Mouse (Mus musculus): ENCODE measurements around the gene Zfp84. TPM values are rescaled to one million over a fixed set of nuclear protein-coding genes. Genes with fewer than 3 reads are reported as not detected.
"Not testable (repeated sequence)": the region's sequence is repeated elsewhere in the genome, so short reads cannot be mapped to it uniquely, and the experiment has no call there.

Zfp84 gene
- 15.7 and 17.0 TPM in 2 replicates for polyA plus RNA-seq (2014; fragmentation: Nextera tagmentation; extraction: Ambion mirVana)

- DNase-seq (ENCODE audit: low spot score): peak; percentile 97
- under 1% methylated on average over 32 of the region's 32 CpGs for WGBS
Measured at GRCm38 (mm10) chr7:29768090-29768900, at the start of gene Zfp84. TSS of gene Zfp84 (plus strand) at chr7:29768552.

GRCm38 (mm10) chr7:29725461-29726142, 42.8 kb upstream of the Zfp84 start:
- not testable (repeated sequence) for H3K27me3 ChIP-seq (replicated peaks; ENCODE audit: control insufficient read depth, insufficient read depth, low read length); H3K9ac ChIP-seq (ENCODE audit: low read depth, low read length); H3K27ac ChIP-seq (replicated peaks; ENCODE audit: low read depth, low read length); ATAC-seq (ENCODE audit: low read depth); H3K4me2 ChIP-seq (ENCODE audit: low read depth, low read length); H3K36me3 ChIP-seq (ENCODE audit: control insufficient read depth, insufficient read depth, low read length); H3K4me1 ChIP-seq (ENCODE audit: control insufficient read depth, insufficient read depth, low read length); H3K4me3 ChIP-seq (ENCODE audit: low read depth, low read length); H3K9me3 ChIP-seq (ENCODE audit: control insufficient read depth, low read length)
- WGBS: 23% methylated on average over 16 of the region's 17 CpGs
- DNase-seq (ENCODE audit: low spot score): peak; percentile 13

More at GRCm38 (mm10) chr7:29768090-29768900, at the start of gene Zfp84:
- Histone ChIP-seq H3K4me3 (ENCODE audit: low read depth, low read length) (peak within 1 kb of the TSS; percentile 72), H3K27ac (replicated peaks; ENCODE audit: low read depth, low read length) (peak within 1 kb of the TSS; percentile 89), H3K4me1 (ENCODE audit: control insufficient read depth, insufficient read depth, low read length) (peaks cover 5% of the 10 kb centered on the region; the same call in 1 of the 2 replicates), H3K4me2 (ENCODE audit: low read depth, low read length) (peak within 1 kb of the TSS; percentile 76), H3K9me3 (ENCODE audit: control insufficient read depth, low read length) (no peaks in the 10 kb centered on the region), H3K27me3 (replicated peaks; ENCODE audit: control insufficient read depth, insufficient read depth, low read length) (no peaks in the 10 kb centered on the region), H3K9ac (ENCODE audit: low read depth, low read length) (peak within 1 kb of the TSS; percentile 74), H3K36me3 (ENCODE audit: control insufficient read depth, insufficient read depth, low read length) (peaks cover 15% of the 10 kb centered on the region)
- peak; percentile 97 for ATAC-seq (ENCODE audit: low read depth)

GRCm38 (mm10) chr7:29726860-29727259, 41.5 kb upstream of the Zfp84 start, which contains the start of gene Catsperg2:
TSS of gene Catsperg2 (minus strand) at chr7:29727032.
- not testable (repeated sequence) for H3K4me2 ChIP-seq (ENCODE audit: low read depth, low read length); H3K27me3 ChIP-seq (replicated peaks; ENCODE audit: control insufficient read depth, insufficient read depth, low read length); ATAC-seq (ENCODE audit: low read depth); H3K27ac ChIP-seq (replicated peaks; ENCODE audit: low read depth, low read length); DNase-seq (ENCODE audit: low spot score); H3K4me3 ChIP-seq (ENCODE audit: low read depth, low read length); H3K9me3 ChIP-seq (ENCODE audit: control insufficient read depth, low read length); H3K9ac ChIP-seq (ENCODE audit: low read depth, low read length); H3K36me3 ChIP-seq (ENCODE audit: control insufficient read depth, insufficient read depth, low read length); H3K4me1 ChIP-seq (ENCODE audit: control insufficient read depth, insufficient read depth, low read length)
- 58% methylated on average over 11 of the region's 11 CpGs for WGBS

- peak; percentile 7 for DNase-seq (ENCODE audit: low spot score)
Measured at GRCm38 (mm10) chr7:29728055-29728454, 40.3 kb upstream of the Zfp84 start.

GRCm38 (mm10) chr7:29742258-29742657, 26.1 kb upstream of the Zfp84 start:
- H3K27ac ChIP-seq (replicated peaks; ENCODE audit: low read depth, low read length): no peak overlapping the region
- no peaks in the 10 kb centered on the region for H3K27me3 ChIP-seq (replicated peaks; ENCODE audit: control insufficient read depth, insufficient read depth, low read length)
- no peaks in the 10 kb centered on the region for H3K4me1 ChIP-seq (ENCODE audit: control insufficient read depth, insufficient read depth, low read length)
- no peaks in the 10 kb centered on the region for H3K36me3 ChIP-seq (ENCODE audit: control insufficient read depth, insufficient read depth, low read length)
- H3K4me3 ChIP-seq (ENCODE audit: low read depth, low read length): no peak overlapping the region
- DNase-seq (ENCODE audit: low spot score) (no peak), ATAC-seq (ENCODE audit: low read depth) (no peak)
- WGBS: 83% methylated on average over 3 of the region's 3 CpGs
- H3K4me2 ChIP-seq (ENCODE audit: low read depth, low read length): no peak overlapping the region
- H3K9me3 ChIP-seq (ENCODE audit: control insufficient read depth, low read length): no peaks in the 10 kb centered on the region
- H3K9ac ChIP-seq (ENCODE audit: low read depth, low read length): no peak overlapping the region

More at GRCm38 (mm10) chr7:29728055-29728454, 40.3 kb upstream of the Zfp84 start:
- no peaks in the 10 kb centered on the region for H3K36me3 ChIP-seq (ENCODE audit: control insufficient read depth, insufficient read depth, low read length)
- H3K4me1 ChIP-seq (ENCODE audit: control insufficient read depth, insufficient read depth, low read length): no peaks in the 10 kb centered on the region
- no peak overlapping the region for H3K4me3 ChIP-seq (ENCODE audit: low read depth, low read length)
- peaks cover 10% of the 10 kb centered on the region for H3K9me3 ChIP-seq (ENCODE audit: control insufficient read depth, low read length)
- H3K4me2 ChIP-seq (ENCODE audit: low read depth, low read length): no peak overlapping the region
- H3K9ac ChIP-seq (ENCODE audit: low read depth, low read length): no peak overlapping the region
- ATAC-seq (ENCODE audit: low read depth): no peak
- H3K27me3 ChIP-seq (replicated peaks; ENCODE audit: control insufficient read depth, insufficient read depth, low read length): no peaks in the 10 kb centered on the region
- no peak overlapping the region for H3K27ac ChIP-seq (replicated peaks; ENCODE audit: low read depth, low read length)
- WGBS: 75% methylated on average over 2 of the region's 2 CpGs

- Histone ChIP-seq H3K4me3 (ENCODE audit: low read depth, low read length) (no peak overlapping the region), H3K9ac (ENCODE audit: low read depth, low read length) (no peak overlapping the region), H3K27ac (replicated peaks; ENCODE audit: low read depth, low read length) (no peak overlapping the region), H3K4me2 (ENCODE audit: low read depth, low read length) (no peak overlapping the region), H3K36me3 (ENCODE audit: control insufficient read depth, insufficient read depth, low read length) (no peaks in the 10 kb centered on the region), H3K27me3 (replicated peaks; ENCODE audit: control insufficient read depth, insufficient read depth, low read length) (no peaks in the 10 kb centered on the region), H3K9me3 (ENCODE audit: control insufficient read depth, low read length) (0 out of 2 replicates have a peak, but pooled peaks cover 3% of the 10 kb centered on the region), H3K4me1 (ENCODE audit: control insufficient read depth, insufficient read depth, low read length) (no peaks in the 10 kb centered on the region)
- WGBS: 85% methylated on average over 5 of the region's 5 CpGs
- ATAC-seq (ENCODE audit: low read depth) (no peak), DNase-seq (ENCODE audit: low spot score) (no peak)
Measured at GRCm38 (mm10) chr7:29760476-29760875, 7.9 kb upstream of the Zfp84 start.

- Histone ChIP-seq H3K4me1 (ENCODE audit: control insufficient read depth, insufficient read depth, low read length) (peaks cover 5% of the 10 kb centered on the region; the same call in 1 of the 2 replicates), H3K9me3 (ENCODE audit: control insufficient read depth, low read length) (no peaks in the 10 kb centered on the region), H3K4me3 (ENCODE audit: low read depth, low read length) (no peak overlapping the region), H3K27ac (replicated peaks; ENCODE audit: low read depth, low read length) (no peak overlapping the region), H3K9ac (ENCODE audit: low read depth, low read length) (no peak overlapping the region), H3K4me2 (ENCODE audit: low read depth, low read length) (no peak overlapping the region), H3K27me3 (replicated peaks; ENCODE audit: control insufficient read depth, insufficient read depth, low read length) (no peaks in the 10 kb centered on the region), H3K36me3 (ENCODE audit: control insufficient read depth, insufficient read depth, low read length) (no peaks in the 10 kb centered on the region)
- DNase-seq (ENCODE audit: low spot score): no peak
- 82% methylated on average over 7 of the region's 7 CpGs for WGBS
- no peak for ATAC-seq (ENCODE audit: low read depth)
Measured at GRCm38 (mm10) chr7:29764702-29765101, 3.6 kb upstream of the Zfp84 start.

GRCm38 (mm10) chr7:29767058-29767686, 1.2 kb upstream of the Zfp84 start:
- 2% methylated on average over 15 of the region's 15 CpGs for WGBS
- peak overlapping the region; percentile 65; the same call in 1 of the 2 replicates for H3K27ac ChIP-seq (replicated peaks; ENCODE audit: low read depth, low read length)

More at GRCm38 (mm10) chr7:29767058-29767686, 1.2 kb upstream of the Zfp84 start:
- Histone ChIP-seq H3K36me3 (ENCODE audit: control insufficient read depth, insufficient read depth, low read length) (peaks cover 4% of the 10 kb centered on the region), H3K9ac (ENCODE audit: low read depth, low read length) (peak overlapping the region; percentile 62), H3K4me1 (ENCODE audit: control insufficient read depth, insufficient read depth, low read length) (peaks cover 5% of the 10 kb centered on the region; the same call in 1 of the 2 replicates), H3K27me3 (replicated peaks; ENCODE audit: control insufficient read depth, insufficient read depth, low read length) (no peaks in the 10 kb centered on the region), H3K4me3 (ENCODE audit: low read depth, low read length) (peak overlapping the region; percentile 72), H3K4me2 (ENCODE audit: low read depth, low read length) (peak overlapping the region; percentile 76), H3K9me3 (ENCODE audit: control insufficient read depth, low read length) (no peaks in the 10 kb centered on the region)
- DNase-seq (ENCODE audit: low spot score): peak; percentile 95
- ATAC-seq (ENCODE audit: low read depth): peak; percentile 78

Measured in embryonic facial prominence, embryonic 14.5 days (tissue).